Mouse (Mus musculus) erythroblast, embryonic 14.5 days (primary cell): ENCODE data around the gene Exoc1.

Source experiments
- GATA1 ChIP-seq: IDR thresholded peaks from 2 replicates; pipeline ENCODE4 v1.6.1; 2012; ENCODE audit warnings: low read length, inconsistent platforms, mixed read lengths
- TAL1 ChIP-seq: IDR thresholded peaks from 3 replicates; pipeline ENCODE4 v1.6.1; 2012; ENCODE audit warnings: low read length, inconsistent platforms, mixed read lengths

- no peak for TF ChIP-seq TAL1
- TF ChIP-seq GATA1, result no peak
These were observed 36.2 kb downstream of the Exoc1 start for GRCm38 (mm10) chr5:76565321-76565720.
